Mouse (Mus musculus) CH12.LX (cell line): ENCODE results near the gene Iqschfp.

Source experiments
- CTCF ChIP-seq, 2 experiments: IDR thresholded peaks in 1 of 2; conservative IDR thresholded peaks in 1 of 2; 2 replicates each; pipeline ENCODE4 v1.5.1; 2011 to 2012; ENCODE audit warnings: low read depth in 2 of 2, low read length in 2 of 2, improper control_type of control experiment in 1 of 2, inconsistent platforms in 1 of 2, mild to moderate bottlenecking in 1 of 2, moderate library complexity in 1 of 2
- E2F4 ChIP-seq: IDR thresholded peaks from 2 replicates; pipeline ENCODE4 v1.6.1; 2011; ENCODE audit warnings: low read depth, low read length, improper control_type of control experiment; ENCODE audit not compliant: insufficient replicate concordance
- EP300 ChIP-seq: IDR thresholded peaks from 2 replicates; pipeline ENCODE4 v1.6.1; 2011; ENCODE audit warnings: low read length, improper control_type of control experiment
- JUND ChIP-seq: conservative IDR thresholded peaks from 2 replicates; pipeline ENCODE4 v1.6.1; 2011; ENCODE audit warnings: low read depth, low read length, improper control_type of control experiment
- MAFK ChIP-seq: IDR thresholded peaks from 2 replicates; pipeline ENCODE4 v1.6.1; 2011; ENCODE audit warnings: low read length, improper control_type of control experiment; ENCODE audit not compliant: insufficient replicate concordance
- MAX ChIP-seq: IDR thresholded peaks from 2 replicates; pipeline ENCODE4 v1.6.1; 2011; ENCODE audit warnings: low read length, improper control_type of control experiment
- POLR2A ChIP-seq: IDR thresholded peaks from 2 replicates; pipeline ENCODE4 v1.6.1; 2011; ENCODE audit warnings: low read depth, mild to moderate bottlenecking, improper control_type of control experiment, low read length
- RAD21 ChIP-seq: IDR thresholded peaks from 2 replicates; pipeline ENCODE4 v1.6.1; 2011; ENCODE audit warnings: low read depth, mild to moderate bottlenecking, low read length, improper control_type of control experiment, moderate library complexity
- SMC3 ChIP-seq: IDR thresholded peaks from 2 replicates; pipeline ENCODE4 v1.6.1; 2011; ENCODE audit warnings: low read depth, low read length, improper control_type of control experiment
- UBTF ChIP-seq: IDR thresholded peaks from 2 replicates; pipeline ENCODE4 v1.6.1; 2012; ENCODE audit warnings: low read depth, mild to moderate bottlenecking, inconsistent platforms, low read length, improper control_type of control experiment, moderate library complexity
- ZC3H11A ChIP-seq: IDR thresholded peaks from 2 replicates; pipeline ENCODE4 v1.6.1; 2012; ENCODE audit warnings: low read depth, mild to moderate bottlenecking, inconsistent platforms, low read length, improper control_type of control experiment

GRCm38 (mm10) chr3:68383672-68384071 is 491.6 kb downstream of the Iqschfp start:
- TF ChIP-seq SMC3, result no peak
- TF ChIP-seq POLR2A, result no peak
- no peak for TF ChIP-seq EP300
- TF ChIP-seq CTCF (conservative IDR thresholded peaks at IDR 0.05 in 1 of 2, IDR thresholded peaks at IDR 0.05 in 1 of 2; ENCODE audit: low read depth in 2 of 2, low read length in 2 of 2), result no peak
- TF ChIP-seq UBTF, result no peak
- TF ChIP-seq ZC3H11A, result no peak
- no peak for TF ChIP-seq E2F4
- TF ChIP-seq MAFK, result no peak
- TF ChIP-seq JUND, result no peak
- no peak for TF ChIP-seq MAX
- TF ChIP-seq RAD21, result no peak
